Mouse (Mus musculus): ENCODE measurements at regions not wholly inside any gene's neighbourhood (a gene's known extent, or its start where the extent isn't known, plus 50 kb on each side); places are given as distances from the start of the nearest gene placed in this dataset.

DNA sequence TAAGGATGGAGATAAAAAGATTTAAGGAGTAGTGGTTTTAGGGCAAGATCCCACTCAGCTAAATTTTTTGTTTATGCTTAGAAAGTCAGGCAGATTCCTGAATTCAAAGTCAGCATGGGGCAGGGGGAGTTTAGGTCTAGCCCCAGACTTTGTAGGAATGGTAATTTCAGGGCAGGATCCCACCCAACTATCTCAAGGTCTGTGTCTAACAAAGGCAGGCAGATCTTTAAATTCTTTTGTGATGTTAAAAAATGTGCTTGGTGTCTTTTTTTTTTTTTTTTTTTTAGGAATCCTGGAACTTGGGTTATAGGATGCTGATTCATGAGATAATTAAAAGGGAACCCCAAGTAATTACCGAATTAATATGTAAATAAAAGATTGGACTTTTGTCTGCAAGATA is 853.7 kb downstream of the Kcnma1 start:
- Histone ChIP-seq H3K79me2 (replicated peaks; ENCODE audit: control insufficient read depth, insufficient read depth, low read length) (no peaks in the 10 kb centered on the region), H3K27me3 (ENCODE audit: control insufficient read depth, insufficient read depth, low read length) (no peaks in the 10 kb centered on the region), H3K4me1 (ENCODE audit: control insufficient read depth, insufficient read depth, low read length) (no peaks in the 10 kb centered on the region), H3K36me3 (ENCODE audit: control insufficient read depth, insufficient read depth, low read length) (no peaks in the 10 kb centered on the region), H3K27ac (no peak overlapping the region), H3K9ac (ENCODE audit: low read depth, low read length) (no peak overlapping the region), H3K4me3 (no peak overlapping the region)
- intact Hi-C loops (cut with DNase I): no loop called here
- no peak for DNase-seq
- TF ChIP-seq CTCF (IDR thresholded peaks at IDR 0.05) (no peak), POLR2A (IDR thresholded peaks at IDR 0.05; ENCODE audit: insufficient read depth, low read depth, low read length) (no peak), EP300 (IDR thresholded peaks at IDR 0.05; ENCODE audit: insufficient read depth, low read depth, low read length) (no peak)
- 32% methylated on average over 1 of the region's 1 CpGs for WGBS

DNA sequence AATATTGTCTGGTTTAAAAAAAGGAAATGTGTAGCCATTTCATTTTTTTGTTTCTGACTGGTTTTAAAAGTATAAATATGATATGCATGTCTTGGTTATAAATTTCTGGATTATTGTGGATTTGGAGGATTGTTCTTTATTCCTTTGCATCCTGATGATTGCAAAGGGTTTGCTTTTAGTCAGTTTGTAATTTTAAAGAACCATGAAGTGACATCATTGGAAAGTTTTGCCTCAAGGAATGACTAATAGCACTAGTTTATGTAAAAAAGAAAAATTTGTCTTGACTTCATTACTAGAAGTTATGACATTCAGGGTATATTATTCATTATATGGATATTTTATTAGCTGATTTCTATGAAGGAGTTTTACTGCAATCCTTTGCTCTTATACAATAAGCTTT is 863.9 kb downstream of the Kcnma1 start:
- Histone ChIP-seq H3K4me3 (no peak overlapping the region), H3K36me3 (ENCODE audit: control insufficient read depth, insufficient read depth, low read length) (no peaks in the 10 kb centered on the region), H3K27me3 (ENCODE audit: control insufficient read depth, insufficient read depth, low read length) (no peaks in the 10 kb centered on the region), H3K9ac (ENCODE audit: low read depth, low read length) (no peak overlapping the region), H3K27ac (no peak overlapping the region), H3K4me1 (ENCODE audit: control insufficient read depth, insufficient read depth, low read length) (no peaks in the 10 kb centered on the region), H3K79me2 (replicated peaks; ENCODE audit: control insufficient read depth, insufficient read depth, low read length) (no peaks in the 10 kb centered on the region)
- TF ChIP-seq CTCF (IDR thresholded peaks at IDR 0.05): no peak
- no peak for TF ChIP-seq EP300 (IDR thresholded peaks at IDR 0.05; ENCODE audit: insufficient read depth, low read depth, low read length)
- TF ChIP-seq POLR2A (IDR thresholded peaks at IDR 0.05; ENCODE audit: insufficient read depth, low read depth, low read length): no peak
- no peak for DNase-seq
- intact Hi-C loops (cut with DNase I): no loop called here

DNA sequence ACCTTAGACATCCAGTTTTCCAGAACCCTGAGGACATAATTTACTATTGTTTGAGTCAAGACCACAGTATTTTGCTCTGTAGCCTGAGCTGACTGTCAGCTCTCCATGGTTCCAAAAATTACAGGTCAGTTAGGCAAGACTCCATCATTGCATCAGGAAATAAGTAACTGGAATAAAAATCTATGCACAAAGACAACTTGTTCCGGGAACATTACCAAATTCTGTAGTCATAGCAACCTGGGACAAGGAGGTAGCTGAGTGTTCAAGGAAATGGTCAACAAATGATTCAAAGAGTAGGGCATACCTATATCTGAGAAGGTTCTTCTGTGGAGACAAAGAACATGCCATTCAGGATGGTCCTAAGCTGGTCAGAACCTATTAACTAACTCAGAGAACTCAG is 867.3 kb downstream of the Kcnma1 start:
- H3K9ac ChIP-seq (ENCODE audit: low read depth, low read length): no peak overlapping the region
- 66% methylated on average over 1 of the region's 1 CpGs for whole genome bisulfite sequencing
- H3K4me1 ChIP-seq (ENCODE audit: control insufficient read depth, insufficient read depth, low read length): no peaks in the 10 kb centered on the region
- H3K27me3 ChIP-seq (ENCODE audit: control insufficient read depth, insufficient read depth, low read length): no peaks in the 10 kb centered on the region
- H3K79me2 ChIP-seq (replicated peaks; ENCODE audit: control insufficient read depth, insufficient read depth, low read length): no peaks in the 10 kb centered on the region
- no peak for DNase-seq
- H3K36me3 ChIP-seq (ENCODE audit: control insufficient read depth, insufficient read depth, low read length): no peaks in the 10 kb centered on the region
- intact Hi-C loops (cut with DNase I): no loop called here
- TF ChIP-seq EP300 (IDR thresholded peaks at IDR 0.05; ENCODE audit: insufficient read depth, low read depth, low read length): no peak
- TF ChIP-seq CTCF (IDR thresholded peaks at IDR 0.05): no peak
- TF ChIP-seq POLR2A (IDR thresholded peaks at IDR 0.05; ENCODE audit: insufficient read depth, low read depth, low read length): no peak
- H3K27ac ChIP-seq: no peak overlapping the region
- no peak overlapping the region for H3K4me3 ChIP-seq

DNA sequence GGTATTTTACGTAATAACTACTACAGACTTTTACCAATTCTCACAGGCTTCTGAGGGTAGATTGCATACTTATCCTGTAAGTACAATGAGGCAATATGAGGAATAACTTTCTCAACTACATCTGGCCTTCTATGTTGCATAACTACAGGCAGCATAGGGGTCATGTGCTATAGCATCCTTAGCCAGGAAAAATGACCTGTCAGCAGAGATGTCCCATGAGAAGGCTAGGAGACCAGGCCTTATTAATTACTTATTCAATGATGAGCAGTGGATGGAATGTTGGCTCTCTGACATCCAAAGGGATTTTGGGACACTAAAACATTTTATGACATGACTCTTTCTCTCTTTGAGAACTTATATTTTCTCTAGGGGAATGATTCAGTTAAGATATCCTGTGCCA is 873.9 kb downstream of the Kcnma1 start:
- no peak for TF ChIP-seq EP300 (IDR thresholded peaks at IDR 0.05; ENCODE audit: insufficient read depth, low read depth, low read length)
- no peak for TF ChIP-seq CTCF (IDR thresholded peaks at IDR 0.05)
- no peak for TF ChIP-seq POLR2A (IDR thresholded peaks at IDR 0.05; ENCODE audit: insufficient read depth, low read depth, low read length)
- DNase-seq: no peak
- H3K4me1 ChIP-seq (ENCODE audit: control insufficient read depth, insufficient read depth, low read length): no peaks in the 10 kb centered on the region
- H3K27ac ChIP-seq: no peak overlapping the region
- H3K4me3 ChIP-seq: no peak overlapping the region
- H3K27me3 ChIP-seq (ENCODE audit: control insufficient read depth, insufficient read depth, low read length): no peaks in the 10 kb centered on the region
- intact Hi-C loops (cut with DNase I): no loop called here
- H3K9ac ChIP-seq (ENCODE audit: low read depth, low read length): no peak overlapping the region
- H3K36me3 ChIP-seq (ENCODE audit: control insufficient read depth, insufficient read depth, low read length): no peaks in the 10 kb centered on the region
- H3K79me2 ChIP-seq (replicated peaks; ENCODE audit: control insufficient read depth, insufficient read depth, low read length): no peaks in the 10 kb centered on the region
- WGBS: 84% methylated on average over 1 of the region's 1 CpGs

DNA sequence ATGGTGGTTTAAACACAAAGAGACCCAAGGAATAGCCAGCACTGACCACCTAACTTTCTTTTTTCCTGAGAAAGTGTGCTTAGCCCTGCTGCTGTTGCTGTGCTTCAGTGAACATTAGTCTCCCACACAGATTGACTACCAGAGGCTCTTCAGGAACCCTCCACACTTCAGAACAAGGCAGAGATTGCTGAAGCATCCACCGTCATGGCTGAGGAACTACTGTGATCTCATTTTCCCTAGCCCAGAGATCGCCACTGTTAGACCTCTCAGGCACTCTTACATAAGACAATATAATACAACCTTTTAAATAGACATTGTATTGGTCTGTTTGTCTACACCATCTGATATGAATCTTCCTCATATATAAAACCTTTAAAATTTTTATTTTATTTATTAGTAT is 879.6 kb downstream of the Kcnma1 start:
- no peak for TF ChIP-seq EP300 (IDR thresholded peaks at IDR 0.05; ENCODE audit: insufficient read depth, low read depth, low read length)
- TF ChIP-seq CTCF (IDR thresholded peaks at IDR 0.05): no peak
- TF ChIP-seq POLR2A (IDR thresholded peaks at IDR 0.05; ENCODE audit: insufficient read depth, low read depth, low read length): no peak
- 86% methylated on average over 2 of the region's 2 CpGs for WGBS
- Histone ChIP-seq H3K4me3 (no peak overlapping the region), H3K79me2 (replicated peaks; ENCODE audit: control insufficient read depth, insufficient read depth, low read length) (no peaks in the 10 kb centered on the region), H3K27ac (no peak overlapping the region), H3K4me1 (ENCODE audit: control insufficient read depth, insufficient read depth, low read length) (no peaks in the 10 kb centered on the region), H3K27me3 (ENCODE audit: control insufficient read depth, insufficient read depth, low read length) (no peaks in the 10 kb centered on the region), H3K9ac (ENCODE audit: low read depth, low read length) (no peak overlapping the region), H3K36me3 (ENCODE audit: control insufficient read depth, insufficient read depth, low read length) (no peaks in the 10 kb centered on the region)
- intact Hi-C loops (cut with DNase I): no loop called here
- no peak for DNase-seq

DNA sequence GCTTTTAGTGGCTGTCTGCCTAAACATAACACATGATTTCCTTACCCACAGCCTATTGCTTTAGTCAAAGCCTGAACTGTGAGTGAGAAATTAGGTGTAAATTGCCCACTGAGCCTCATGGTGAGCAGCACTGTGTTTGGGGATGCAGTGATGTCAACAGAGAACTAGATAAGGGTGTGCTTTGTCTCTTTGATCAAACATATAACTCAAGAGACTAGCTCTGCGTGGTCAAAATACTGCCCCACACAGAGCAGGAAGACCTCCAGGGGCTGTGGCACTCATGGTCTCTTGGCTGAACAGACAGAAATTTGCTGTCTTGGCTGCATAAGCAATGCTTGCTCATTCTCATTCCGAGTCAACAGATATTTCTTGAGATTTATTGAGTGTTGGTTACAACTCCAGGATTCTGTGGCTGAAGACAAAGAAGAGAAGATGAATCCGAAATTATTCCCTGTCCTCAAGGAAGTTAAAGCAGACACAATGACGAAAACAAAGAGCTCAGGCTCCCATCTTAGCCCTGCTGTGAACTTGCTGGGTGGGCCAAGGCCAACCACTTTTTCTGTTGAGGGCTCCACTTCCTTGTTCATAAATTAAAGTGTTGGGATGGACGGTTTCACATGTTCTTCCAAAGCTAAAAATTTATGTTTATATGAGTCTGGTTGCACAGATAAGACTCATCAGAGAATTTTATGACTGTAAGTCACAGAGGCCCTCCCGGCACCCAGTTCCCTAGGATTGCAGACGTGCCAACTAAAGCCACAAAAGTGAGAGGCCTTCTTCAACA is 882.4 kb downstream of the Kcnma1 start:
- no peak overlapping the region for H3K9ac ChIP-seq (ENCODE audit: low read depth, low read length)
- TF ChIP-seq EP300 (IDR thresholded peaks at IDR 0.05; ENCODE audit: insufficient read depth, low read depth, low read length): no peak
- no peak for TF ChIP-seq CTCF (IDR thresholded peaks at IDR 0.05)
- no peak for TF ChIP-seq POLR2A (IDR thresholded peaks at IDR 0.05; ENCODE audit: insufficient read depth, low read depth, low read length)
- intact Hi-C loops (cut with DNase I): no loop called here
- no peaks in the 10 kb centered on the region for H3K27me3 ChIP-seq (ENCODE audit: control insufficient read depth, insufficient read depth, low read length)
- no peak overlapping the region for H3K4me3 ChIP-seq
- H3K4me1 ChIP-seq (ENCODE audit: control insufficient read depth, insufficient read depth, low read length): no peaks in the 10 kb centered on the region
- H3K36me3 ChIP-seq (ENCODE audit: control insufficient read depth, insufficient read depth, low read length): no peaks in the 10 kb centered on the region
- H3K79me2 ChIP-seq (replicated peaks; ENCODE audit: control insufficient read depth, insufficient read depth, low read length): no peaks in the 10 kb centered on the region
- 66% methylated on average over 7 of the region's 7 CpGs for WGBS
- H3K27ac ChIP-seq: no peak overlapping the region
- DNase-seq: no peak
